Mouse (Mus musculus) CD4-positive helper T cell, adult 2 months (primary cell): ENCODE data around the gene Arhgef1.
A peak's percentile ranks its signal among the peaks of the same experiment; 100 is the strongest.
"Not testable (repeated sequence)": the region's sequence is repeated elsewhere in the genome, so short reads cannot be mapped to it uniquely, and the experiment has no call there.

Experiments
- DNase-seq: peaks from one replicate; pipeline ENCODE4 v3.0.0-alpha.2; 2012; ENCODE audit warnings: low read depth, missing footprints, low spot score

Gene Arhgef1

DNA sequence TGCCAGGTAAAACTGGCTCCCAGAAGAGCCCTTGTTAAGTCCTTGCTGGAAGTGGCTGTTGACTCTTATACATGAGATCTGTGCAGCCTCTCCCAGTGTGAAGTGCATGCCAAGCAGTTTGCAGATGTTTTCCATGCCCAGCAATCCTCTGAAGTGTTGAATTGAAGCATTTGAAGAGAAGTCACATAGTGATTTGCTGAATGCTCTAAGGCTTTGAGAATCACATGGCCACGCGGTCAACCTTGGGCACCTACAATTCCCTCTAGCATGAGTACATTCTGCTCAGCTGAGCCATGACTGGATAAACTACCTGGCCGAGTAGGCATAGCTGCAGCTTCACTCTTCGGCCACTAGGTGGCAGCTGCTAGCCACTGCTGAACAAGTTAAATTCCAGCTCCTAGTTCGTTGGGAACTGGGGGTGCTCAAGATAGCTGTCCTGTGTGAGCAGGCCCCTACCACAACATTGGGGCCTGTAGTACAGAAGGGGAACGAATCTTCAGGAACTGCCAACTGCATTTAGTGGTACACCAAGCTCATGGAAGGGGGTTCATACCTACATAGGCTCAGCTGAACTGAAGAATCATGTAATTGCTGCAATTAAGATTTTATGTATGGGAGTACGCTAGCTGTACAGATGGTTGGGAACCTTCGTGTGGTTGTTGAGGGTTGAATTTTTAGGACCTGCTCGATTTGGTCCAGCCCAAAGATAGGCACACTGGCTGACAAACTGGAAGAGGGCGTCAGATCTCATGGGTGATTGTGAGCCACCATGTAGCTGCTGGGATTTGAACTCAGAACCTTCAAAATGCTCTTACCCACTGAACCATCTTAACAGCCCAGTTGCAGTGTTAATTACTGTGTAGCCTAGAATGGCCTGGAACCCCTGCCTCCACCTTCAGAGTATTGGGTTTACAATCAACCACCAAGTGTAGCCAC lies 12.2 kb upstream of the Arhgef1 start:
- peak; percentile 84 for DNase-seq

DNA sequence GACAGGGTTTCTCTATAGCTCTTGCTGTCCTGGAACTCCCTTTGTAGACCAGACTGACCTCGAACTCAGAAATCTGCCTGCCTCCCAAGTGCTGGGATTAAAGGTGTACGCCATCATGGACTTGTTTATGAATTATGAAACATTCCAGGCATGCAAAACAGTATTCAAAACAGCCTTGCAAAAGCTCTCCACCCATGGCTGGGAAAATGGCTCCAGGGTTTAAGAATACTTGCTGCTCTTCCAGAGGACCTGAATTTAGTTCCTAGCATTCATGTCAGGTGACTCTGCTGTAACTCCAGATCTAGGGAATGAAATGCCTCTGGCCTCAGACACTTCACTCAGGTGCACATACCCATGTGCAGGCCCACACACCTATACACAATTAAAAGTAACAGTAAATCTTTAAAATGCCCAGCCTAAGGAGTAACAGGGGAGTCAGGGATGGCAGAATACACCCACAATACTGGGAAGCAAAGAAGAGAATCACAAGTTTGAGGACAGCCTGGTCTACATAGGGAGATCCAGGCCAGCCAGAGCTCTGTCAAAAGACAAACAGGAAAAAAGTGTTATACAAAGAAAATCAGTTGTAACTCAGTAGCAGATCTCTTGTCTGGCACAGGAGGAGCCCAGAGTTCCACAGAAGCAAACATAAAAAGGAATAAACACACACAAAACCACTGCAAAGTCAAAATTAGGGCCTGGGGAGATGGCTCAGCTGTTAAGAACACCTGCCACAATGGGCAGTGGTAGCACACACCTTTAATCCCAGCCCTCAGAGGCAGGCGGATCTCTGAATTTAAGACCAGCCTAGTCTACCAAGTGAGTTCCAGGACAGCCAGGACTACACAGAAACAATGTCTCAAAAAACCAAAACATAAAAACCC lies 11.2 kb upstream of the Arhgef1 start:
- no peak for DNase-seq

DNA sequence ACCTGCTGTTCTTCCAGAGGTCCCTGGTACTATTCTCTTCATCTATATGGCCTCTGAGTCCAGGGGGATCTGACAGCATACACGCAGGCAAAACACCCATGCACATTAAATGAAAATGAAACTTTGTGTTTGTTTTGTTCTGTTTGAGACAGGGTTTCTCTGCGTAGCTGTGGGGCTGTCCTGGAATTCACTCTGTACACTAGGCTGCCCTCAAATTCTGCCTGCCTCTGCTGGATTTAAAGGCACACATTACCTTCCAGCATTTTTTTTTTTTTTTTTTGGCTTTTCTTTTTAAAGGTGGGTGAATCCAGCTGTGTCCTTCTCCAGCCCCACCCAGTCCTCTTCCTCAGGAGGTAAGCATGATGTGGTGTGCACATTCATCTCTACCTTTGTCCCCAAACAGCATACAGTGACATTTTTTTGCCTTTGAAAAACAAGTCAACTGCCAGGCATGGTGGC lies 10.6 kb upstream of the Arhgef1 start:
- DNase-seq = peak; percentile 27

DNA sequence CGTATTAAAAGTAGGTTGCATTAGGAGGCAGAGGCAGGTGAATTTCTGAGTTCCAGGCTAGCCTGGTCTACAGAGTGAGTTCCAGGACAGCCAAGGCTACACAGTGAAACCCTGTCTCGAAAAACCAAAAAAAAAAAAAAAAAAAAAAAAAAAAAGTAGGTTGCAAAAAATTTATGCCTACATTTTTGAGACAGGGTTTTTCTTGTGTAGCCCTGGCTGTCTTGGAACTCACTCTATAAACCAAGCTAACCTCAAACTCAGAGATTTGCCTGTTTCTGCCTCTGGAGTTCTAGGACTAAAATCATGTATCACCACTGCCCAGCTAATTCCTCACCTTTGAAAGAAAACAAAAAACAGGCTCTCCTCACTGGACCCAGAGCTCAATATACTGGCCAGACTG lies 7.0 kb upstream of the Arhgef1 start:
- not testable (repeated sequence) for DNase-seq

DNA sequence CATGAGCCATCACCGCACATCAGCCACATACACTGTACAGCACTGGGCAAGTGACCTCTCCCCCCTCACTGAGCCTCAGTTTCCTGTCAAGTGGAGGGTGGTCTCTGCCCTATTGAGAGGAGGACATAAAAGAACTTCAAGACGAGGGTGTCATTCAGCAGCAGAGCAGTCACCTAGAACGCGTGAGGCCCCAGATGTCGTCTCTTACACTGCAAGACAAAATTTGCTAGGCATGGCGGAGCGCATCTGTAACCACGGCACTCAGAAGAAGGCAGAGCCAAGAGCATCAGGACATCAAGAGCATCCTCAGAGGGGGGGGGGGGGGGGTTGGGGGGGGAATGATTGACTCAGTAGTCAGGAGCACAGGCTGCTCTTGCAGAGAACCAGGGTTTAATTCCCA lies 6.4 kb upstream of the Arhgef1 start:
- no peak for DNase-seq

DNA sequence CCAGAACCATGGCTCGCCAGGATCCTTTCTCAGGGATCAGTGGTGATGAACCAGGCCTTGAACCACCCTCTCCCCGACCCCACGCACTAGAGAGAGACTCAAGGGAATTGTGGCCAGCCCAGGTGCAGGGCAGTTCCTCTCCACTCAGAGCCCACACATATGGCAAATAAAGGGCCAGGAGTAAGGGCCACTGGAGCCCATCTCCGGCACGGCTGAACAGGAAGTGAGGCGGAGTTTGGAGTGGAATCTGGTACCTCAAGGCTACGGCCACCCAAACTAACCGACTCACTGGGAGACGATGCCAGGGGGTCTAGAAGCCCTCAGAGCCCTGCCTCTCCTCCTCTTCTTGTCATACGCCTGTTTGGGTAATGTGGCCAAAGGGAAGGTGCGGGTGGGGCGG lies 5.5 kb upstream of the Arhgef1 start, which contains the start of gene Cd79a:
Gene Cd79a (plus strand): TSS at position 158 of the 400 bp plus-strand sequence.
- DNase-seq = no peak

DNA sequence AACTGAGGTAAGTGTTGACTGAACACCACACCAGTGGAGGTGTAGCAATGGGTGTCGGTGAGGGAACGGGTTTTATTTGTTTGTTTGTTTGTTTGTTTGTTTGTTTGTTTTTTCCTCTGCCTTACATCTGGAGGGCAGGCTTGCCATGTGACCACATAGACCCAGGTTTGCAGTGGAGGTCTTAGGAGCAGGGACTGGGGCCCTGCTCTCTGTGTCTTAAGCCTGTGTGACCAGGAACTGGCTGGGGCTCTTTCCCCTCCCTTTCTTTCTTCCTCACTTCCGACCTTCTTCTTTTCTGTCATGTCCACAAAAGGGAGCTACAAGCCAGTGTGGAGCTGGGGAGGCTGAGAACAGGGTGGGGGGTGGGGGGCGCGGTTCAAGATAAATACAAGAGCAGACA lies 4.8 kb upstream of the Arhgef1 start:
- DNase-seq = no peak

DNA sequence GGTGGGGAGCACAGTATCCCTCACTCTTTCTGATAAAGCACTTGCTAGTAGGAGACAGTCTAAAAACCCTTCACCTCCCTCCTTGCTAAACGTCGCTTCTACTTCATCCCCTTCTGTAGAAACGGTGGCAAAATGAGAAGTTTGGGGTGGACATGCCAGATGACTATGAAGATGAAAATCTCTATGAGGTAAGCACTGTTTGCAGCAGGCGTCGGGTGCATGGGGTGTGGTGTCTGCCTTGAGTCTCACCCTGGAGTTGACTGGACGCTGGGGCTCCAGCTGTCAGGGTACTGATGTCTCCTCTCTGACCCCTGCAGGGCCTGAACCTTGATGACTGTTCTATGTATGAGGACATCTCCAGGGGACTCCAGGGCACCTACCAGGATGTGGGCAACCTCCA lies 1.6 kb upstream of the Arhgef1 start:
- no peak for DNase-seq

DNA sequence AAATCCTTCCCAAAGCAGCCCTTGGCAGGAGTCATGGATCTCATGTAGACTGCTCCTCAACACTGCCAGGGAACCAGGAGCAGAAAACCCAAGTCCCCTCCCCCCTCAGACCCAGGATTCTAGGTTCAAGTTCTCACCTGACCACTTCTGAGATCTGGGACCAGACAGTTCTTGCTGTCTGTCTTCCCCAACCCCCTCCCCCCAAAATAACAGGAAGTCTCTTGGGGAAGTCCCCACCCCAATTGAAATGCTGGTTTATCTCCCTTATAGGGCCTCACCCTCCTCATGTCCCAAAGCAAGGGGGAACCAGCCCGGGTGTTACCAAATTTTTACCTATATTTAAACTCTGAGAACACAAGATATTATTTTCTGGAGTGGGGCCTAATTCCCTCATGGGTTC lies 870 bp upstream of the Arhgef1 start:
- peak; percentile 81 for DNase-seq

DNA sequence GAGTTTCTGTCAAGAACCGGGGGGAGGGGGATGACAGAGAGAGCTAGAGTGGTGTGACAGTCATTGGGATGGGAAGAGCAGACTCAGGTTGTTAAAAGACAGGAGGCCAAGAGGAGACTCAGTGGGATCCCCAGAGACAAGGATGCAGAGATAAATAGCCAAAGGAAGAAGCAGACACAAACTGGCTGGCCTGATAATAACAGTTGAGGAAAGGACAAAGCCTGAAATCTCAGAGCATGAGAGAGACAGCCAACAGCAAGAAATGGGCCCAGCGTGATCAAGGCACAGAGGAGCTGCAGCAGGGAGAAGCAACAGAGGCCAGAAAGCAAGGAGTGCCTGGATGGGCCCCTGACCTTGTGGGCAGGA lies 465 bp upstream of the Arhgef1 start:
- no peak for DNase-seq

DNA sequence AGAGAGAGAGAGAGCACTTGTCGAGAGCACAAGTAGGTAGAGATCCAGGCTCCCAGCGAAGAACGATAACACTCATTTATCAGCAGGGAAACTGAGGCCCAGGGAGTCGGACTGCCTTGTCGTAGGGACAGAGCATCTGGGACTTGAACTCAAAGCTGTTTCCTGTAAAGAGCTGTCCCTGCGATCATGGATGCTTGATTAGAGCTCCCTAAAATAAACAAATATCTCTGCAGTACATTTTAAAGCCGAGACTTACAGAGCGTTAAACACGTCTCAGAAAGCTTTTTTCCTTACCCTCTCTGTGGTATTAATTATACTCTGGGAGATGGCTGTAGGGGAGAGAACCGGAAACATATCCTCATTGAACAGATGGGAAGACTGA lies 723 bp downstream of the Arhgef1 start:
- no peak for DNase-seq

DNA sequence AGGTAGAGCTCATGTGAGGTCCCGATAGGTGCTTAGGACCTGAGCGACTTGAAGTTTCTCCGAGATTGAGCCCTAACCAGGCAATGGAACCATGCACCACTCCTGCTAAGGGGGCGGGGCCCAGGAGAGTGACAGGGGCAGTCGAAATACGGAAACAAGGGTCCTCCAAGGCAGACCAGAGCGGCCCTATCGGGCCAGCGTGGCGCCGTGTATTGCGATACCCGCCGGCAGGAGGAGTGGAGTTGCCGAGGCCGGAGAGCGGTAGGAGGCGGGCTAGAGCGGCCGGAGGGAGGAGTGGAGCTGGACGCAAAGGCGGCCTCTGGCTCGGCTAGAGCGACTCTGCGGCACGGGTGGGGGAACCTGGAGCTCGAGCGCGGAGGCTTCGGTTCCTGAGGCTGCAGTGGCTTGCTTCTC lies 1.4 kb downstream of the Arhgef1 start:
- peak; percentile 97 for DNase-seq

DNA sequence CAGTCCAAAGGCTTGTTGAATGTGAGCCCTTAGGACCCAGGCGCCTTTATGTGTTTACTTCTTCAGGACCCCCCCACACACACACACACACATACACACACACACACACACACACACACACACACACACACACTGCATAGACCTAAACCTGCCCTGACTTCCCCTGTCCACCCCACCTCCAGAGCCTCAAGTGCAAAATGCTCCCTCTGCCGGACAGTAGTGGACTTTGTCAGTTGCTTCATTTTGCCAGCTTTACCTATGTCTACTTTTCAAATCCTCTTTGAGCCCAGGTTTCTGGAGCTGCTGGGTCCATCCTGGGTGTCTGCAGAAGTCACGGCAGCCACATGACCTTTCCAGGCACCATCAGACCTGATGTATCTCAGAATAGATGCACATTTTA lies 2.2 kb downstream of the Arhgef1 start:
- DNase-seq = peak; percentile 79

DNA sequence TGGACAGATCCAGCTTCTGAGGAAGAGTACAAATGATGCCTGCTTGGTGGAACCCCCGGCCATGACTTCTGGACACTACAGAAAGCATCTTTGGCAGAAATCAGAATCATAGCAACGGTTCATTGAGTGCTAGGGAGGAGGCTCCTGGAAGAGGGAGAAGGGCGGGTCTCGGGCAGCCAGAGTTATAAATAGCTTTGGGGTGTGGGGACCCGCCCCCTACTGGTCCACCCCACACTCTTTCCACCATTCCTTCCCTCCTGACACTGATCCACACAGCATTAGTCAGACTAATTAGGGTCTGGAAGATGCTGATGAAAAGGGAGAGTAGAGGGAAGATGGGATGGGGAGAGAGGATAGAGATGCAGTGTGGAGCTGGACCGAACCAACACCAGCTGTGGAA lies 3.8 kb downstream of the Arhgef1 start:
- no peak for DNase-seq

DNA sequence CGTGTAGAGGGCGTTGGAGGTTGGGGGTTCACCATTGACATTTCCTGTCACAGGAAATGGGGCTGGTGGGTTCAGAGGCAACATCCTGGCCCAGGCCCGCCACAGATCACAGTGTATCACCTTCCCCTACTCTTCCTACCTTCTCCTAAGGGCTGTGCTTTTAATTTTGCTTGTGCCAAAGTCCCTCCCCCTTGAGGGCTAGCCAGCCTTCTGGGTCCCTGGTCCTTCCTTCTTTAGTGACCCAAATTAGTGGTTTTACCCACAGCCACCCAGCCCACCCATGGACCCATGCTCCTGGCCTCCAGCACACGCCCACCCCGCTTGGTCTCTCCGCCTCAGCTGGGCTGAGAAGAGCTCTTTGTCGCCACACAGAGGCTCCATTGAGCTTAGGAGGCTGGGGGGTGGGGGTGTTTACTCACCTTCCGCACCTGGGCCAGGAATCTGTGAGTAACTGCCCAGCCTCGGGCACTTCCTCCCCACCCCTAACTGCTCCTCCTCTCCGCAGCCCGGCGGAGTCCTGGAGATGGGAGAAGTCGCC lies 4.6 kb downstream of the Arhgef1 start:
- DNase-seq = peak; percentile 89

DNA sequence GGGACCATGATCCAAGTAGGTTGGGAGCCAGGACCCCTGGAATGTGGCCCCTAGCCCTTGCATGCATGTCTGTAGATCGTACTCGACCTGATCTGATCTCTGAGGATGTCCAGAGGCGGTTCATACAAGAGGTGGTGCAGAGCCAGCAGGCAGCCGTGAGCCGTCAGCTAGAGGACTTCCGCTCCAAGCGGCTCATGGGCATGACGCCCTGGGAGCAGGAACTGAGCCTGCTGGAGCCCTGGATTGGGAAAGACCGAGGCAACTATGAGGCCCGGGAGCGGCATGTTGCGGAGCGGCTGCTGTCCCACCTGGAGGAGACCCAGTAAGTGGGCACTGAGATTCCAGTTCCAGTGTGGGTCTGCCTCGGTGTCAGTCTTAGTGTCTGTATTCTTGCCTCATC lies 9.8 kb downstream of the Arhgef1 start:
- no peak for DNase-seq

DNA sequence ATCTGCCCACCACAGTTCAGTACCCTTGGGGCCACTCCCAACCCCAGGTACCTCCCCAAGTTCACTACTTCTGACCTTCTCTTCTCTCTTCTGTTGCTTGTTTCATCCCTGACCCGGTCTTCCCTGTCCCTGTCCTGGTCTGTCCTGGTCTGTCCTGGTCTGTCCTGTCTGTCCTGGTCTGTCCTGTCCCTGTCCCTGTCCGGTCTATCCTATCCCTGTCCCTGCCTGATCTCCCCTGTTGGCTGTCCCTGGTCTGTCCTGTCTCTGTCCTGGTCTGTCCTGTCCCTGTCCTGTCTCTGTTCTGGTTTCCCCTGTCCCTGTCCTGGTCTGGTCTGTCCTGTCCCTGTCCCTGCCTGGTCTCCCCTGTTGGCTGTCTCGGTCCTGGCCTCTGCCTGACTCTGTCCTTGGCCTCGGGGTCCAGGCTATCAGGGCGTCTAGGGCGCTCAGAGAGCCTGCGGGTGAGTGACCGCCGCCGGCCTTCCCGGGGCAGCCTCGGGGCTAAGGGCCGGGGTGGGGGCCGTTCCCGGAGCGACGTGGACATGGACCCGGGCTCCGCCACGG lies 16.1 kb downstream of the Arhgef1 start:
- DNase-seq = no peak

DNA sequence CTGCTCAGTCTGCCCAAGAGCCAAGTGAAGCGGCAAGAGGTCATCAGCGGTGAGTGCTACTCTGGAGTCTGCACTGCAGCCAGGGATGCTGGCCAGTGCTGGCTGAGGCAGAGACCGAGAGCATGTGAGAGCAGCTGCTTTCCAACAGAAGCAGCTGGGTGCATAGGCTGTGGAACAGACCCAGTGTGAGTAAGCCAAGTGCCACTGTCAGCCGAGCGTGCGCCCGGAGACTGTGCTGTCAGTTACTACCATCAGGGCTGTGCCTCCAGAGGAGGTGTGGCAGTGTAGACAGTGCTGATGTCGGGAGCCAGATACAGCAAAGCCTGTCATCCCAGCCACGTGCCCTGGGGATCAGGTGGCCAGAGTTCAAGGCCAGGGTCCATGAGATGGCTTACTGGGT lies 17.0 kb downstream of the Arhgef1 start:
- DNase-seq = no peak

DNA sequence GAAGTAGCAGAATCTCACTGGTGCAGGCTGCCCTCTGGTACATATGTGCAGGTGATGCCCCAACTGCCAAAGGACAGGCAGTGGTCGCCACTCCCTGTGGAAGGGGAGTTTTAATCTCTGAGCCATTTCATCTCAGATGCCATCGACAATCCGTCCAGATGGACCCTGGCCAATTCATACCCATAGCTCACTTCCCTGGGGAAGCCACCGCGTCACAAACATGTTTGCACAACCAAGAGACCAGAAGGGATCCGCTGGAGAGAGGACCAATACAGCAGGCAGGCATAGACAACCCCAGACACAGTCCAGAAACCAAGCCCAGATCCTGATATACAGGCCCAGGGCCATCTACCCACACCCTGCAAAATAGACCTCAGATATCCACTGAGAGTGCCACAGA lies 27.8 kb downstream of the Arhgef1 start:
- DNase-seq = no peak

DNA sequence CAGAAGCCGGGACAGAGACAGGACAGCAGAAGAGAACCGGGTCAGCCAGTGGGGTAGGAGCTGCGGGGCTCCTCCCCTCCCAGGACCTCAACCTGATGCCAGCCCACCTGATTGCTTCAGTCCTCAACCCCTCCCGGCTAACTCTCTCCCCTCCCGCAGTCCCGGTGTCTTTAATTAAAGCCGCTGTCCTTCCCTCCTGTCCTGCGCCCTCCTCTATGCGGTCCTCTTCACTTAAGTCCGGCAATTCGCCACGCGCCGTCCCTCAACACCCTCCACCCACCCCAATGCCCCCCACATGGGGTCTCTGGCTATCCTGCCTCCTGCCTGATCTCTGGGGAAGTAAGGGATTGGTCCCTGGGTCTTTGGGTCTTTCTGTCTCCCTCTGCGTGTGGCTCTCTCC lies 28.9 kb downstream of the Arhgef1 start:
- DNase-seq = no peak

DNA sequence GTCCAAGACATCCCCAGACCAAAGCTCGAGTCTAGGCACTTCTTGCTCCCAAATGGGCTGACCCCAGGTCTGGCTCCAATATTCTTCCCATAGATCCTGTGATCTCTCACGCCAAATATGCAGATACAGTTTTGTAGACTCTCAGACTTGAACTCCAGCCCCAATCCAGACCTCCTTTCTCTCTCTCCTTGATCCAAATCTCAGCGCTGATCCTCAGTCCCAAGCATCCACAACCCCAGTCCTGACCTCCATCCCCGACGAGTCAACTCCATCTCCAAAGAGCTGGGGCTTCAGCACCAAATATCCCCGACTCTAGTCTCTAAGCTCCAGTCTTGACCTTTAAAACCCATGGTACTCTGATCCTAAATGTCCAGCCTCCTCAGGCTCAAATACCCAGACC lies 40.9 kb downstream of the Arhgef1 start:
- no peak for DNase-seq
